Mouse (Mus musculus) CD4-positive helper T cell, adult 2 months (primary cell): ENCODE results near the gene Pnrc2.

Experiments used
- DNase-seq: peaks from one replicate; pipeline ENCODE4 v3.0.0-alpha.2; 2012; ENCODE audit warnings: low read depth, missing footprints, low spot score

Gene Pnrc2

DNA sequence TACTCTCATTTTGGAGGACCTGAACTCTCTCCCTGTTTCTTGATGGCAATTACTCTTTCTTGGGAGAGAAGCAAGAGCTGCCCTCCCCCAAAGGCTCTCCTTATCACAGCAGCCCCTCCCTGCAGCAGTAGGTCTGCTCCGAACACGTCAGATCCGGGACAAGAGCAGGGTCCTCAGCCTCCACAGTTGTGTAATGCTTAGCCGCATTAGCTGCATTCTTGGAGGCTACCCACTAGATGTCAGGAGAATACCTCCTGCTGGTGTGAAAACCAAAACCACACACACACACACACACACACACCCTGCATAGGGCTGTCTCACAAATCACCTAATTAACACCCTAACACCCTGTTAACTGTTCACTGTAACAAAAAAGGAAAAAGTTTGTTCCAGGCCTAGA lies 19.2 kb upstream of the Pnrc2 start:
- no peak for DNase-seq

DNA sequence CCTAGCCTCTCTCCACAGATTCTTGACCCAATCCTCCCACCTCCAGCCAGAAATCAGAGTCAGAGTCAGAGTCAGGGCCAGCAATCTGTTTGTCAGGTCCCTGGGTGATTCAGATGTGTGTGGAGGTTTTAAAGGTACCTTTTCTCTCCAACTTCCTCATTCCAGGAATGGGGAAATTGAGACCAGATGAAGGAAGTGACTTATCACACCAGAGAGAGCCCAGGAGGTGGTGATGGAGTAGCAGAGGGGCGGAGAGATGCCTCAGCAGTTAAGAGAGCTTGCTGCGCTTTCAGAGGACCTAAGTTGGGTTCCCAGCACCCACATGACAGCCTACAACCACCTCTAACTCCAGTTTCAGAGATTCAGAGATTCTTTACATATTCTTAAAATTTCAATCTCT lies 17.9 kb upstream of the Pnrc2 start:
- DNase-seq: no peak

DNA sequence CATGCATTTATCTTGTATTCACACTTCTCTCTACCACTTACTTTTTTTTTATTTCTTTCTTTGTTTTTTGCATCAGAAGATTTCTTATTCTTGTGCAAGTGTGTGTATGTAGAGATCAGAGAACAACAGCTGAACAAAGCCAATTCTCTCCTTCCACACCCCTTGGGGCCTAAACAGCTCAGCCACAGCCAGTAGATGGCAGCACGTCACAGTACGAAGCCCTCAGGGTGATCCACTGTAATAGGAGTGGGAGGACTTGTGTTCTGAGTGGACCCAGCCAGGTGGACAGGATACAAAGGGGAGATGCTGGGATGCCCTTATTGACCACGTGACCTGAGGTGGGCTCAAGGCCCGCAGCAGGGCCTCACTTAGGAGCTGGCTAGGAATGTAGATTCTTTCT lies 16.2 kb upstream of the Pnrc2 start:
- DNase-seq: peak; percentile 83

DNA sequence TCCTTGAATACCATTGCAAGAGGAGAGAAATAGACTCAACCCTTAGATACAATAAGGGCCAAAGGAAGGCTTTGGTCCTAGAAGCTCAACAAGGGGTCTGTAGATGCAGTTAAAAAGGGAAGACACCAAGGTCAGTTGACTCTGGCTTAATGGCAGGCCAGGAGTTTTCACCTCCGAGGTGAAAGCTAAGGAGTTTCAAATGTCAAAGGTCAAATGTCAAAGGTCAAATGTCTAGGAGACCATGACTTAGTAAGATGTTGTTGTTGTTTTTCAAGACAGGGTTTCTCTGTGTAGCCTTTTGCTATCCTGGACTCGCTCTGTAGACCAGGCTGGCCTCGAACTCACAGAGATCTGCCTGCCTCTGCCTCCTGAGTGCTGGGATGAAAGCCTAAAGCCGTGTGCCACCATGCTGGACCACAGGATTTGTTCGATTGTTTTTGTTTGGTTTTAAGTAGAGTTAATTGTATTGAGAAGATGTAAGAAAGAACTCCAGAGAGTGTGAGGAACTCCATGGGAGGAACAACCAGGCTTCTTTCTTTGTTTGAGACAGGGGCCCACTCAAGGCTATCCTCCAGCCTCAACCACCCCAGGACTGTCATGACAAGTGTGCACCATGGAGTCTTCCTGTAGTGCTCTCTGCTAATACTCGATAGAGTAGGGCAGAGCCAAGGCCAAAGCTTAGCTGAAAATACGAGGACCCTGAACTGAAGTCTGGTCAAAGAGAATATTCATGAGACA lies 15.7 kb upstream of the Pnrc2 start:
- no peak for DNase-seq

DNA sequence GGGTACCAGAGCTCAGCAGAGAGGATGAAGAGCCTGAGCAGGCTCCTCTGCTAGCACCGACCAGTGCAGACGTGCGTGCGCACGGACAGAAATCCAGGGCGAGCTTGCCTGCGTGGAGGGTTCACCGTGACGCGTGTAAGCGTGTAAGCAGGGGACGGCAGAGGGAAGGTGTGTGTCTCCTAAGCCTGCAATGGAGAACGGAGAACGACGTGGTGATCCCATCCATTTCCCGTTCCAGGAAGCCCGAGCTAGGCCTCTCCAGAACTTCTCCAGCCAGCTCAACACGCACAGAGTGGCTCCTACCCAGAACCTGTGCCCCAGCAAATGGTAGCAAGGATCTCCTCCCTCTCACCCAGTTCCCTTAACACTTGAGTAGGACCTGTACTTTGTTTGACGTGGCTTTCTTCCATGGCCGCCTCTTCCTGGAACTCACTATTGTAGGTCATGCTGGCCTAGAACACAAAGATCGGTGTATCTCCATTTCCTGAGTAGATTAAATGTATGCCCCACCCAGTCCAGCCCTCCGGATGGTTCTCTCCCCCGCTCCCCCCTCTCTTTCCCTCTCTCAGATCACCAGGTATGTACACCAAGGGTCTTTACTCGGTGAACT lies 14.9 kb upstream of the Pnrc2 start:
- no peak for DNase-seq

DNA sequence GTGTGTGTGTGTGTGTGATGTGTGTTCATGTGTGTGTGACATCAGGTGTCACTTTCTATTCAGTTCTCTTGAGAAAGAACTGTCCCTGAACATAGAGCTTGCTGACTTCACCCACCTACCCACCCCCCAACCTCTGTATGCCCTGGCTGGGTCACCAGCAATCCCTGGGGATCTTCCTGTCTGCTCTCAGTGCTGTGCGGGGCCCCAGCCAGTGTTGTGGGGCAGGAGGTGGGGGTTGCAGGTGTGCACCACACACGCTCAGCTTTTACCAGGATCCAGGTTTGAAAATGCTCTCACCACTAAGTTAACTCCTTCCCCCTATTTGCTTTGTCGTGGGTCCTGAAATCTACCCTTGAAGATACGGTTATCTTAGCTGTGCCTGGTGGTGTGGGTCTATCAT lies 12.5 kb upstream of the Pnrc2 start:
- no peak for DNase-seq

DNA sequence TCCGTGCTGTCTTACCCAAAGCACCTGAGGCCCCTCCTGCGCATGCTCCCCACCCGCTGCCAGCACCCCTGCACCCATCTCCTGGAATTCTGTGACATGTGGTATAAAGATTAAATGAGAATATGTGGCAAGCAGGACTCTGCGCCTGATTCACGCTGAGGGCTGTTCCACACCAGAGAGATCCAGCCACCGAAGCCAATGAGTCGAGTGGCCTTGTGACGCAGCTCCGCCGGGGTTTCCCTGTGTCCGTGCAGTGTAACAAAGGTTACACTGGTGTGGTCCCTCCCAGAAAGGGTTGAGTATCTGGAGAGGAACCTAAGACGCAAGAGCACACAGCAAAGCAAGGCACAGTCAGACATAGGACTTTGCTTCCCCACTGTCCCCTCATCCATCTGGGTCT lies 12.0 kb upstream of the Pnrc2 start:
- DNase-seq: no peak

DNA sequence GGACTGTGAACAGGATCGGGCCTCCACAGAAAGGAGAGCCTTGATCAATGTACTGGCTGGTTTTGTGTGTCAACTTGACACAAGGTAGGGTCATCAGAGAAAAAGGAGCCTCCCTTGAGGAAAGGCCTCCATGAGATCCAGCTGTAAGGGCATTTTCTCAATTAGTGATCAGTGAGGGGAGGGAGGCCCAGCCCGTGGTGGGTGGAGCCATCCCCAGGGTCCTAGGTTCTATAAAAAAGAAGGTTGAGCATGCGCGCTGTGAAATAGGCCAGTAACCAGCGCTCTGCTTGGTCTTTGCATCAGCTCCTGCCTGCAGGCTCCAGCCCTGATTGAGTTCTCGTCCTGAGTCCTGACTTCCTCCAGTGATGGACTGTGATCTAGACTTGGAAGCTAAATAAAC lies 10.9 kb upstream of the Pnrc2 start:
- DNase-seq: no peak

DNA sequence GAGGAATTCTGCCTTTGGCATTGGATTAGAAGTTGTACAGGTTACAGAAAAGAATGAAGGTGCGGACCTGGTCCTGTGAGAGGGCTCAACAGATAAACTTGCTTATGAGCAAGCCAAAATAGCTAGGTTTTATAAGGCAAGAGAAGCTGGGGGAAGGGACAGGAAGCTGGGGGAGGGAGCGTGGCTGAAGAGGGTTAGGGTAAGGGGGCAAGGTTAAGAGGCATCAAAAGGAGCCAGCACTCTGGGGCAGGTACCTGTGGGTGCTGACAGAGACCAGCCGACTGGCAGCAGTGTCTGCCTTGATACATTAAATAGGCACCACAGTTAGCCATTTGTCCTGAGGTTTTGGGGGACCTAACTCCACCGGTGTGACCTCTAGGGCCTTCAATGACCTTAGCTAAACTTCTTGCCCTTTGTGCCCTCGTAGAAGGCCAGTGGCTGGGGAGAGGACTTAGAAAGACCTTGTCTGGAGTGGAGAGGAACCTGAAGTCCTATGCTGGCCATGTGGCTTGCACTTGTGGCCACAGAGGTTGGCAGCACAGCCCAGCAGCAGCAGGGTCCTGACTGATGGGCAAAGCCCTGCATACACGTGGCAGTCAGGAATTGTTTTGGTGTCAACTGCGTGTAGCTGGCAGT lies 10.3 kb upstream of the Pnrc2 start:
- DNase-seq: no peak

DNA sequence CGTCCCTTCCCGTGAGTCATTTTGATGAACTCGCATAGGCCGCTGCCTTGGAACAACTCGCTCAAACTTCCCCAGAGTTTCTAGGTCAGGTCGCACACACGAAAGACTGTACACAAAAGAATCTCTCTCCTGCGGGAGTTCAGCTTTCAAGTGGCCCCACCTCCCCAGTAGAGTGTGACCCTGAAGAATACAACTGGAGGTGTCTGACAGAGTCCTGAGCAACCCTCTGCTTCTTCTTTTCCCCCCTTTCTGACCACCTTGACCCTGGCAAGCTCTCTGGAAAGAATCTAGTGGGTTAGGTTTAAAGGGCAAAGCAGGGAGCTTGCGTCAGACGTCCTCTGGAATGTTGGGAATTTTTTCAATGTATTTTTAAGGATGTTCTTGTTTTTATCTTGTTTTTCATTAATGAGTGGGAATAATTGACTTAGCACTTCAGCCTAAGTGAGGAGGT lies 9.8 kb upstream of the Pnrc2 start:
- no peak for DNase-seq

DNA sequence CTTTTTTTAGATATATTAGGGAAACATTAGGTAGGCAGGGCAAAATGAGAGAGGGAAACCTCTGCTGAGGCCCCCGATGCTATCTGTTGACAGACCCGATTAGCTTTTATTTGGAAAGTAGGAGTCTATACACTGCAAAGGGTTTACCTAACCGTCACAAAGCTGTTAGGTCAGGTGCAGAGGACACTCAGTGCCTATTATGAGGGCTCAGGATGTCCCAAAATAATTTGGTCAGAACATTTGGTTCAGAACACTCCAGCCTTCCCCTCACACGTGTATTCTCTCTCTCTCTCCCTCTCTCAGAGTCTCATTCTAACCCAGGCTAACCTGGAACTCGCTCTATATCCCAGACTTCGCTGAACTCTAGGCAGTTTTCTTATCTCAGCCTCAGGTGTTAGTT lies 8.4 kb upstream of the Pnrc2 start:
- DNase-seq: no peak

DNA sequence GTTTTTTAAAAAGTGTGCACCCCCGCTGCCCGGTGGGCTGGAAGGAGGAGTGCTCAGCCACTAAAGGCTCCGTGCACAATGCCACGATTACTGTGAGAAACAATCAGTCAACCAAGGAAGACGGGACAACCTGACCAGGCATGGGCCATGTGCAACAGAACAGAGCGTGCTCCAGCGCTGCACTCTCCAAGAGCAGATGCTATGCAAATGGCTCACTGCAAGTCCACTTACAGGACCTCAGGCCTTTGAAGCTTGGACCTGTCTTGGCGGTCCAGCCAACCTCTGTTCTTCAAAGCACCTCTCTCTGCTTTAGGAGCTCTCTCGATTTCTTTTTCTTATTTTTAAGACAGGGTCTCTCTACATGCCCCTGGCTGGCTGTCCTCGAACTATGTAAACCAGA lies 6.9 kb upstream of the Pnrc2 start:
- no peak for DNase-seq

DNA sequence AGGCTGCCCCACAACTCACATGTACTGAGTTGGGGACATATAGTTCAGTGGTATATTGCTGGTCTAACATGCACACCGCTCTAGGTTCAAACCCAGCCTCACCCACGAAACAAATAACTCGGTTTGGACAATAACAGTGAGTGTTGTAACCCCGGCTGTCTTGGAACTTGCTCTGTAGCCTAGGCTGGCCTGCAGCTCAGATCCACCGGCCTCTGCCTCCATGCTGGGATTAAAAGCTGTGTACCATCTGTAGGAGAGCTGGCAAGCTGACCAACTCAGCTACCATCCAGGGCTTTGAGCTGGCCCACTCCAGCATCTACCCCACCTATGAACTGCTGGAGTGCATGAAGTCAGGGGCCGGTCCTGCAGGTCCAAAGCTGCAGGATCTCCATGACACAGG lies 6.4 kb upstream of the Pnrc2 start:
- no peak for DNase-seq

DNA sequence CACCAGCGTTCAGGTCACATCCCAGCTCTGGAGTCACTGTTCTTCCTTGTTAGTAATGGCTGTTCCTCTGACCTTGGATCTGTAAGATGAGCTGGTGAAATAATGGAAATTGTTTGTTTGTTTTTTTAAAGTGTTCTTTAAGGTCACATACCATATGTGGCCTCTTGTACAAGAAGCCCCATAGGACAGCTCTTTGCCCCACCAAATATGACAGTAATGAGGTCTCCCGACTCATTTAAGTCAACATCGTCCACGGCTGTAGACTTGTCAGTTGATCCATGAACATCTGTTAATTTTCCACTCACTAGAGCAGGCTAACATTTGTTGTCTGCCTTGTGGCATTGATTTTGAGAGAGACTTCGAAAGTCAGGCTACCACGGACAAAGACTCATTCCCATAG lies 5.4 kb upstream of the Pnrc2 start:
- DNase-seq: no peak

DNA sequence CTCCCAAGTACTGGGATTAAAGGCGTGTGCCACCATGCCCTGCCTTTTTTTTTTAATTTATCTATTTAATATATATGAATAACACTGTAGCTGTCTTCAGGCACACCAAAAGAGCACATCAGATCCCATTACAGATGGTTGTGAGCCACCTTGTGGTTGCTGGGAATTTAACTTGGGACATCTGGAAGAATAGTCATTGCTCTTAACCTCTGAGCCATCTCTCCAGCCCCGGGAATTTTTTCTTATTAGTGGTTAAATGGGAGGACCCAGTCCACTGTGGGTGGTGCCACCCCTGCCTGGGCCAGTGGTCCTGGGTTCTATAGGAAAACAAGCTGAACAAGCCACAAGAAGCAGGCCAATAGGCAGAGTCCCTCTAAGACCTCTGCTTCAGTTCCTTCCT lies 4.1 kb upstream of the Pnrc2 start:
- DNase-seq: no peak

DNA sequence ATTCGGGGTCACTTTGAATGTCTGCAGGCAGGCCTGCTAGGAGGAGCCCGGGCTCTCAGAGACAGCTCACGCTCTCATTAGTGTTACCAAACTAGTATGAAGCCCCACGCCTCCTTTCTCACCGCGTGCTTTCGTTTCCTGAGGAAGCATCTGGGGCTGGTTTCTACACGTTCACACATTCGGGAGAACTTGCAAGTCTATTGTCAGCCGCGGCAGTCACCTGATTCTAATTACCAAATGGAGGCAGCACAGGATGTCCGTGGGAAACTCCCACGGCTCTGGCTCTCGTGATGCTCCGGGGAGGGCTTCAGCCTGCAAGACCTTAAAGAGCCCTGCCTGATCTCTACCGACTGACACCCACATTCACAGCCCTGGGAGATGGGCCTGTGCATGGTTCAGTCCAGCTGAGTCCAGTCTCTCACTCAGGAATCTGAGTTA lies 3.0 kb upstream of the Pnrc2 start:
- DNase-seq: peak; percentile 97

DNA sequence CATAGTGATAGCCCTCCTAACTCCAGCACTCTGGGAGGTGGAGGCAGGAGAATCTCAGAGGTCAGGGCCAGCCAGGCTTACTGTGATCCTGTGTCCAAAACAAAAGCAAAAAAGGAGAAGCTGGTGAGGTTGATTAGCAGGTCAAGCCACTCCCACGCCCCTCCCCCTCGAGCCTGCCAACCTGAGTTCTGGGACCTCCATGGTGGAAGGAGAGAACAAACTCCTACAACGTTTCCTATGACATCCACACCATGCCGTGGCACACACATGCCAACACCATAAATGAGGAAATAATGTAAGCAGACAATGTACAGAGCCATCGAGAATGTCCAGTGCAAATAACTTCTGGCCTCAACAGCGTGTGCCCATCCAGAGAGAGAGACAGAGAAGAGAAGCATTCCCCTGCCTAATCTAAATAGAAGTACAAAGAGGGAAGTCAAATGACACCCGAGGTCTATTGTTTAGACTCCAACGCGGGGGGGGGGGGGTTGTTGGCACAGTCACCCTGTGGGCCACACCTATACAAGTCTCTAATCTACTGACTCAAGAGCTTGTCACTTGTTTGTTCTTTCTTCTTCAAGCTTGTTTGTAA lies 2.4 kb upstream of the Pnrc2 start:
- DNase-seq: no peak

DNA sequence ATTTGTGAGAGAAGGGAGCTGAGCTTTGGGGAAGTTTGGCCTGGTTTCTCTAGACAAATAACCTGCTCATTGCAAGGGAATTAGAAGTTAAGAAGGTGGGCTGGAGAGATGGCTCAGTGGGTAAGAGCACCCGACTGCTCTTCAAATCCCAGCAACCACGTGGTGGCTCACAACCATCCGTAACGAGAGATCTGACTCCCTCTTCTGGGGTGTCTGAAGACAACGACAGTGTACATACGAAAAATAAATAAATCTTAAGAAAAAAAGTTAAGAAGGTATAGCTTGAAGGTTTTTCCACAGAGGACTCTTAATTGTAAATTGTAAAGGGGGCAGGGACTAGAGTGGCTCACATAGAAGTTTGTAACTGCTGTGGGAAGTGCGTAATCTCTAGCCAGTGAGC lies 1.9 kb upstream of the Pnrc2 start:
- DNase-seq: peak; percentile 57

DNA sequence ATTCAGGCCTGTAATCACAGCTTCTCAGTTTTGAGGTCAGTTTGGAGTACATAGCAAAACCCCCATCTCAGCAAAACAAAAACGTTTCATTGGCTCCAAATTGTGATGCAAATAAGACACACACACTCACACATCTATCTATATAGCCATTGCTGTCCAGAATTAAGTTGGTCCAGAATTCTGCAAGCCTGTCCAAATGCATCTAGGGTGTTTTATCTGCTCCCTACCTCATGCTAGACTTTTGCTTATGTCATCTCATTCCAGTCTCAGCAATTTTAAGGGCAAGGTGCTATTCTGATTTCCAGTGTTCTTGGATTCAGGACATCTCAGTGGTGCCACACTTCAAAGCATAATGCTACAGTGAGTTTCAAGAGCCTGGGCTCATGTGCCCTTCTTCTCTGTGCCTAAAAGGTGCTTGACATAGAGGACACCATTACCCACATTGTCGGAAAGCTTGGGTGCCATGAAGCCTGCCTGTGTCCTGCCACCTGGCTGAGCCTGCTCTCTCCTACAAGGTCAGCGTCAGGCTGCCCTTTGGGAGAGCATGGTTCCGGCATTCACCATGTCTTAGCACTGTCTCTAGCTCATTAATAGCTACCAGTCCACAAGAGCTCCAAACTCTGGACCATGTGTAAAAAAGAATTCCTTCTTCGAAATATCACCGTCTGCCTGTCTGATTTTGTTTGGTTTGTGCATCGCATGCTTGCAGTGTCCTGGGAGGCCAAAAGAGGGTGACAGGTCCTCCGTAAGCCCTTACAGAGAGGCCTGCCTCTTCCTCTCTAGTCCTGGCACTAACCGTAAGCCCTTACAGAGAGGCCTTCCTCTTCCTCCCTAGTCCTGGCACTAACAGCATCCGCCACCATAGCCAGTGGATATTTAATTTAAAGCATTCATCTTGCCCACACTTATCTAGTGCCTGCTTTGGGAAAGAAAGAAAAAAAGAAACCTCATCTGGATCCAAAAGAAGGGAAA lies 1.2 kb upstream of the Pnrc2 start:
- DNase-seq: no peak

DNA sequence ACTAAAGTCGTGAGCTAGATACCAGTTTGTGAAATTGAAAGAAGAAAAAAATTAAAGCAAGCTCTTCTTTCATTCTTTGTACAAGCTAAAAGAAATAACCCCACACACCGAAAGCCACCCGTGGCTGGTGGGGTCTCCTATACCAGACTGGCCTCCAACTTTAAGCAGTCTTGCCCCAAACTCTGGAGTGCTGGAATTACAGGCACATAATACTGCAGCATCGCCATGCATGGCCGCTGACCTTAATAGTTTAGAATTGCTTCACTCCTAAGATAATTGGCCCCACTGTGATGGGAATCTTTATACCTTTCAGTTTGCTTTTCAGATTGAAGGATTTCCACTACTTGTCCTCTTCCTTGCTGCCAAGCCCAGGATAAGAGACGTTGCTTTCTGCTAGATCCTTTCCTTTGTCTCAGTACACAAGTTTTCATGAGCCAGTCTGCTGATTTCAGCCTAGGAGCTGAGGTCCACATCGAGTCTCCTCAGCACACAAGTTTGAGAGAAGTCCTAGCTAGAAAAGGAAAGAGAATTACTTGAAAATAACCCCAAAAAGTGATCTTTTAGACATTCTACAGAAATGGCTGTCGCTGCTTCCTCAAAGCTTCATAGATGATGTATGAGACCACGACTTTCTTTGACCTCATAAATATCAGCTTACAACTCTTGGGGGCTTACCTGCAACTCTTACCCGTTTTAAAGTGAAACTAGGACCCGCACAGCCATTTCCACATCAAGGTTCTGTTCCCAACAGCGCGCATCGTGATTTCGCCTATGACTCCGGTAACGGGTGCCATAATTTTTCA lies 860 bp downstream of the Pnrc2 start:
- DNase-seq: no peak

DNA sequence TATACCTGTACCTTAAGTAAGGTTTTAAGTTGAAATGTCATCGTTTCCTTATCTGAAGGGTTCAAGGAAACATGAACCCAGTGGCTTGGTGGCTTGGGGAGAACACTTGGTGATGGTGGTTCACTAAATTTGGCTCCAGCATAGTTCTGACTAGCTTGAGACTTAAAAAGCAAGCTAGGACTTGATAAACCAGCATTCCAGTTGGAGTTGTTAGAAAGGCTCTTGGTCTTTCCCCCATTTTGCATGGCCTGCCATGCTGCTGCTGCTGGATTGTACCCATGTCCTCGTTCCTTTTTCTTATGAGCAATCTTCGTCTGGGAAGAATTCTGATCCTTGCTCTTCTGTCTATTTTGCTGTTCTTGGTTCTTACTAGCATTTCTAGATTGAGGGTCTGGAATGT lies 1.6 kb downstream of the Pnrc2 start:
- no peak for DNase-seq
